Mouse (Mus musculus): ENCODE results near the gene Pnpla2. TPM values are rescaled to one million over a fixed set of nuclear protein-coding genes. Genes with fewer than 3 reads are reported as not detected.

Gene Pnpla2
- polyA plus RNA-seq, 1 experiment from 2014 or later = 15.9 TPM

- no peaks in the 10 kb centered on the region for H3K27me3 ChIP-seq (ENCODE audit: control insufficient read depth, insufficient read depth, low read length)
- H3K9me3 ChIP-seq (ENCODE audit: control insufficient read depth, low read length) = no peaks in the 10 kb centered on the region
- DNase-seq (no peak), ATAC-seq (ENCODE audit: low FRiP score, low TSS enrichment) (no peak)
- peaks cover 15% of the 10 kb centered on the region for H3K36me3 ChIP-seq (ENCODE audit: control insufficient read depth, insufficient read depth, low read length)
- no peak overlapping the region for H3K9ac ChIP-seq (replicated peaks; ENCODE audit: low read length)
- 90% methylated on average over 7 of the region's 7 CpGs for WGBS
- H3K27ac ChIP-seq (replicated peaks; ENCODE audit: low read depth, low read length) = no peak overlapping the region
- no peaks in the 10 kb centered on the region for H3K4me1 ChIP-seq (ENCODE audit: control insufficient read depth, insufficient read depth, low read length)
- no peak overlapping the region for H3K4me2 ChIP-seq (ENCODE audit: low read length)
- no peak overlapping the region for H3K4me3 ChIP-seq (replicated peaks; ENCODE audit: low read depth, low read length)
Observed at GRCm38 (mm10) chr7:141501820-141502555, 47.0 kb downstream of the Pnpla2 start.

GRCm38 (mm10) chr7:141502556-141502905 is 47.5 kb downstream of the Pnpla2 start:
- no peaks in the 10 kb centered on the region for H3K4me1 ChIP-seq (ENCODE audit: control insufficient read depth, insufficient read depth, low read length)
- H3K9me3 ChIP-seq (ENCODE audit: control insufficient read depth, low read length) = no peaks in the 10 kb centered on the region
- ATAC-seq (ENCODE audit: low FRiP score, low TSS enrichment) (no peak), DNase-seq (no peak)
- no peak overlapping the region for H3K4me3 ChIP-seq (replicated peaks; ENCODE audit: low read depth, low read length)
- H3K36me3 ChIP-seq (ENCODE audit: control insufficient read depth, insufficient read depth, low read length) = peaks cover 13% of the 10 kb centered on the region
- H3K27ac ChIP-seq (replicated peaks; ENCODE audit: low read depth, low read length) = no peak overlapping the region
- no peaks in the 10 kb centered on the region for H3K27me3 ChIP-seq (ENCODE audit: control insufficient read depth, insufficient read depth, low read length)
- no peak overlapping the region for H3K4me2 ChIP-seq (ENCODE audit: low read length)
- H3K9ac ChIP-seq (replicated peaks; ENCODE audit: low read length) = no peak overlapping the region
- WGBS = 94% methylated on average over 5 of the region's 5 CpGs

- ATAC-seq (ENCODE audit: low FRiP score, low TSS enrichment) = no peak
- 74% methylated on average over 2 of the region's 2 CpGs for WGBS
Observed at GRCm38 (mm10) chr7:141506278-141506677, 51.3 kb downstream of the Pnpla2 start.

GRCm38 (mm10) chr7:141508160-141508559 is 53.2 kb downstream of the Pnpla2 start:
- no peak for DNase-seq
- H3K4me1 ChIP-seq (ENCODE audit: control insufficient read depth, insufficient read depth, low read length) = no peaks in the 10 kb centered on the region
- peaks cover 24% of the 10 kb centered on the region; the same call in 1 of the 2 replicates for H3K36me3 ChIP-seq (ENCODE audit: control insufficient read depth, insufficient read depth, low read length)
- H3K4me3 ChIP-seq (replicated peaks; ENCODE audit: low read depth, low read length) = no peak overlapping the region
- no peaks in the 10 kb centered on the region for H3K9me3 ChIP-seq (ENCODE audit: control insufficient read depth, low read length)
- H3K9ac ChIP-seq (replicated peaks; ENCODE audit: low read length) = no peak overlapping the region
- ATAC-seq (ENCODE audit: low FRiP score, low TSS enrichment) = no peak
- H3K27ac ChIP-seq (replicated peaks; ENCODE audit: low read depth, low read length) = no peak overlapping the region; the same call in 1 of the 2 replicates
- no peaks in the 10 kb centered on the region for H3K27me3 ChIP-seq (ENCODE audit: control insufficient read depth, insufficient read depth, low read length)
- H3K4me2 ChIP-seq (ENCODE audit: low read length) = no peak overlapping the region

More at GRCm38 (mm10) chr7:141506278-141506677, 51.3 kb downstream of the Pnpla2 start:
- no peak overlapping the region for H3K4me3 ChIP-seq (replicated peaks; ENCODE audit: low read depth, low read length)
- no peak overlapping the region for H3K9ac ChIP-seq (replicated peaks; ENCODE audit: low read length)
- no peak for DNase-seq
- no peaks in the 10 kb centered on the region for H3K9me3 ChIP-seq (ENCODE audit: control insufficient read depth, low read length)
- H3K27ac ChIP-seq (replicated peaks; ENCODE audit: low read depth, low read length) = no peak overlapping the region
- no peak overlapping the region for H3K4me2 ChIP-seq (ENCODE audit: low read length)
- no peaks in the 10 kb centered on the region for H3K27me3 ChIP-seq (ENCODE audit: control insufficient read depth, insufficient read depth, low read length)
- peaks cover 16% of the 10 kb centered on the region for H3K36me3 ChIP-seq (ENCODE audit: control insufficient read depth, insufficient read depth, low read length)
- H3K4me1 ChIP-seq (ENCODE audit: control insufficient read depth, insufficient read depth, low read length) = no peaks in the 10 kb centered on the region

- 93% methylated on average over 5 of the region's 5 CpGs for WGBS
Observed at GRCm38 (mm10) chr7:141510196-141510595, 55.2 kb downstream of the Pnpla2 start.

More at GRCm38 (mm10) chr7:141510196-141510595, 55.2 kb downstream of the Pnpla2 start:
- Histone ChIP-seq H3K4me1 (ENCODE audit: control insufficient read depth, insufficient read depth, low read length) (no peaks in the 10 kb centered on the region), H3K27ac (replicated peaks; ENCODE audit: low read depth, low read length) (no peak overlapping the region), H3K4me3 (replicated peaks; ENCODE audit: low read depth, low read length) (no peak overlapping the region), H3K9me3 (ENCODE audit: control insufficient read depth, low read length) (no peaks in the 10 kb centered on the region), H3K27me3 (ENCODE audit: control insufficient read depth, insufficient read depth, low read length) (no peaks in the 10 kb centered on the region), H3K4me2 (ENCODE audit: low read length) (no peak overlapping the region), H3K36me3 (ENCODE audit: control insufficient read depth, insufficient read depth, low read length) (peaks cover 35% of the 10 kb centered on the region), H3K9ac (replicated peaks; ENCODE audit: low read length) (no peak overlapping the region)
- ATAC-seq (ENCODE audit: low FRiP score, low TSS enrichment) (no peak), DNase-seq (no peak)

Other genes starting within 250 kb of the Pnpla2 start
- 0.88 and 1.1 TPM in 2 replicates for gene Lmntd2, start 241.1 kb upstream of the Pnpla2 start, polyA plus RNA-seq (2014; fragmentation: Nextera tagmentation; extraction: Ambion mirVana)
- gene Rassf7, start 239.3 kb upstream of the Pnpla2 start, polyA plus RNA-seq (2014; fragmentation: Nextera tagmentation; extraction: Ambion mirVana) = 25.9 and 27.2 TPM in 2 replicates
- 60.1 and 77.5 TPM in 2 replicates for gene Phrf1, start 226.4 kb upstream of the Pnpla2 start, polyA plus RNA-seq (2014; fragmentation: Nextera tagmentation; extraction: Ambion mirVana)
- 1.1 and 9.2 TPM in 2 replicates for gene Irf7, start 188.7 kb upstream of the Pnpla2 start, polyA plus RNA-seq (2014; fragmentation: Nextera tagmentation; extraction: Ambion mirVana)
- gene Cdhr5, start 178.4 kb upstream of the Pnpla2 start, polyA plus RNA-seq (2014; fragmentation: Nextera tagmentation; extraction: Ambion mirVana) = not detected in 2 replicates
- 0.49 and 1.3 TPM in 2 replicates for gene Sct, start 176.1 kb upstream of the Pnpla2 start, polyA plus RNA-seq (2014; fragmentation: Nextera tagmentation; extraction: Ambion mirVana)
- gene Drd4, start 163.2 kb upstream of the Pnpla2 start, polyA plus RNA-seq (2014; fragmentation: Nextera tagmentation; extraction: Ambion mirVana) = 0.53 and 0.54 TPM in 2 replicates
- 180 and 207 TPM in 2 replicates for gene Deaf1, start 127.5 kb upstream of the Pnpla2 start, polyA plus RNA-seq (2014; fragmentation: Nextera tagmentation; extraction: Ambion mirVana)
- 38.6 and 48.9 TPM in 2 replicates for gene Tmem80, start 127.5 kb upstream of the Pnpla2 start, polyA plus RNA-seq (2014; fragmentation: Nextera tagmentation; extraction: Ambion mirVana)
- 0.19 and 0.50 TPM in 2 replicates for gene Eps8l2, start 116.3 kb upstream of the Pnpla2 start, polyA plus RNA-seq (2014; fragmentation: Nextera tagmentation; extraction: Ambion mirVana)
- 312 and 318 TPM in 2 replicates for gene Taldo1, start 63.0 kb upstream of the Pnpla2 start, polyA plus RNA-seq (2014; fragmentation: Nextera tagmentation; extraction: Ambion mirVana)
- 48.3 and 49.3 TPM in 2 replicates for gene Gatd1, start 41.1 kb upstream of the Pnpla2 start, polyA plus RNA-seq (2014; fragmentation: Nextera tagmentation; extraction: Ambion mirVana)
- 25.7 and 79.2 TPM in 2 replicates for gene Cend1, start 25.7 kb upstream of the Pnpla2 start, polyA plus RNA-seq (2014; fragmentation: Nextera tagmentation; extraction: Ambion mirVana)
- 82.9 and 84.3 TPM in 2 replicates for gene Slc25a22, start 17.3 kb upstream of the Pnpla2 start, polyA plus RNA-seq (2014; fragmentation: Nextera tagmentation; extraction: Ambion mirVana)
- 2.3 and 3.6 TPM in 2 replicates for gene Pidd1, start 11.2 kb upstream of the Pnpla2 start, polyA plus RNA-seq (2014; fragmentation: Nextera tagmentation; extraction: Ambion mirVana)
- gene Rplp2, start 7.8 kb upstream of the Pnpla2 start, polyA plus RNA-seq (2014; fragmentation: Nextera tagmentation; extraction: Ambion mirVana) = 772 and 804 TPM in 2 replicates
- 3.8 and 4.6 TPM in 2 replicates for gene Cracr2b, start 5.9 kb downstream of the Pnpla2 start, polyA plus RNA-seq (2014; fragmentation: Nextera tagmentation; extraction: Ambion mirVana)
- 43.8 and 44.1 TPM in 2 replicates for gene Cd151, start 12.2 kb downstream of the Pnpla2 start, polyA plus RNA-seq (2014; fragmentation: Nextera tagmentation; extraction: Ambion mirVana)
- gene Polr2l, start 19.9 kb downstream of the Pnpla2 start, polyA plus RNA-seq (2014; fragmentation: Nextera tagmentation; extraction: Ambion mirVana) = 75.1 and 93.3 TPM in 2 replicates
- gene Tspan4, start 20.0 kb downstream of the Pnpla2 start, polyA plus RNA-seq (2014; fragmentation: Nextera tagmentation; extraction: Ambion mirVana) = 35.2 and 36.4 TPM in 2 replicates
- 37.9 and 40.2 TPM in 2 replicates for gene Chid1, start 84.7 kb downstream of the Pnpla2 start, polyA plus RNA-seq (2014; fragmentation: Nextera tagmentation; extraction: Ambion mirVana)
- 95.4 and 103 TPM in 2 replicates for gene Ap2a2, start 107.0 kb downstream of the Pnpla2 start, polyA plus RNA-seq (2014; fragmentation: Nextera tagmentation; extraction: Ambion mirVana)
- 0.15 and 0.29 TPM in 2 replicates for gene Muc6, start 200.1 kb downstream of the Pnpla2 start, polyA plus RNA-seq (2014; fragmentation: Nextera tagmentation; extraction: Ambion mirVana)
- 0.18 and 0.46 TPM in 2 replicates for gene Muc2, start 235.1 kb downstream of the Pnpla2 start, polyA plus RNA-seq (2014; fragmentation: Nextera tagmentation; extraction: Ambion mirVana)